Mouse (Mus musculus): ENCODE measurements around the gene Lrrc25.

The Lrrc25 gene

DNA sequence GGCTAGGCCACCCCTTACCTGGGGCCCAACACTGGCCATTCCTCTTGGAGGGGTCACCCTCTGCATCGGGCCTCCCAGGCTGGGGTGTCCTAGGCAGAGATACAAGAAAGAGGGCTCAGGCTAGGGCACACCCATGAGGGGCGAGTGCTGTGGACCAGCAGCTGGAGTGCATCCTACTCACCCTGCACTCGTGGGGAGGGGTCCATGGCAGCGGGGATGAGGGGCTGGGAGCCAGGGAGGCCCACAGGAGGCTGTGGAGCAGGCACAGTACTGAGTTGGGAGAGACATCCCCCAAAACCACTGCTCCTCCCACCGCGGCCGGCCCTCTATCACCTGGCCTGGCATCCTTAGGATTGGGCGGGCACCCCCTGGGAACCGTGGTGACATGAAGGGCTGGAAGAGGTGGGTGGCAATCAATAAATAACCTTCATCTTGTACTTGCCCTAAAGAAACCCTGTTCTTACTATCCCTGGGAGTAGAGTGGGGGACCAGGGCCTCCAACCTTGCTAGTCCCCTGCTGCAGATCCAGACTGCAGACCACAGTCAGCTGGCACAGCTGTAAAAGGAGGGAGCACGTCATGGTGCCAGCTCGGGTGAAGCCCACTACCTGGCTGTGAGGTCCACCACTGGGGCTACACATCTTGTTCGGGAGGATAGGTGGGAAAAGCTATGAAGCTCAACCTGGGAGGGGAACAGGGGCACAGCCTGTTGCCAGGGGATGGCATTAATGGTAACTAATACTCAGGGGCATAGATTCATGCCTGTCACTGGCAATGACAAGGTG, 16.3 kb upstream of the Lrrc25 start:
- DNase-seq, result no peak

DNA sequence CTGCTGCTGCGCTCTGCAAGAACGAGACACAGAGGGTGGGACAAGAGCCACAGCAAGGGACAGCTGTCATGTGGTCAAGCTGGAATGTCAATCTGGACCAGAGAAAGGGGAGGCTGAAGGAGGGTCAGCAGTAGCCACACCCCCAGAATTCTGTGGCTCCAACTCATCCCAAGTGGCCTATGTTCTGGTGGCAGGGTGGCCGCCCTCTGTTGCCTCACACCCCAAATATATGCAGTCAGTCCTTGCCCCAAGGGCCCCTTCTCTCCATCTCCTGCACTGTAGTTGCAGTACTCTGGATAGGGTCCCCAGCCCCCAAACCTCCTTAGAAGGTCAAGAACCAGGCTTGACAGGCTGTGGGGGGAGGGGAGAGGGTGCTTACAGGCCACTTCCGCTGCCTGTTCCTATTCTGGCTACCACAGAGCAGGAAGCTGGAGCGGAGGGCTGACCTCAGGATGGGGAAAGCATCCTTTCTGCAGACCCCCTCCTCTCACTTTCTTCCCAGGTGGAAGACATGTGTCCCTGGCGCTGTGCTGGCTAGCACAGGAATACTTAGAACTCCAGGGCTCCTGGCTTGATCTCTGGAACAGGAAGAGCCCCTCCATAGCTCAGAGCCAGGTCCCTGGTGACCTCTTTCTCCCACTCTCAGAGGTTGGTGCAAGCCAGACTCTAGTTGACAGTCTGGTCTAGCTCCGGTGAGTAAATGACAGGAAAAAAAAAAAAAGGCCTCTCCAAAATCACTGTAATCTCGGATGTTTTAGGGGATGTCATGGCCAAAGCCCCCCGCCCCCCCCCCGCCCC, 15.3 kb upstream of the Lrrc25 start:
- DNase-seq, result peak; percentile 59

DNA sequence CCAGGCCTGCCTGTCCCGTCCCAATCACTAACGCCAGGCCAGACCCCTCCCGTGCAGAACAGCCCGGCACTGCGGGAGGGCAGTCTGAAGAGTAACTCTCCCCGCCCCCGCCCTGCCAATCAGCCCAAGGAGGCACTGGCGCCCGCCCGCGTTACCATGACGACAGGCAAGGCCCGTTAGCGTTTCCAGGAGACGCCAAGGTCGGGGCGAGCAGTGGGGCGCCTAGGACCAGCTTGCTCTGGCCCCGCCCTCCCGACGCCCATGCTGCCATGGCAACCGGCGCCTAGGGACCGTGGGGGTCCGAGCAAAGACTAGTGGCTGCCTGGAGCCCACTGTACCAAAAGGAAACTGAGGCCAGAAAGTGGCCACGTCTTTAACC, 14.7 kb upstream of the Lrrc25 start:
- peak; percentile 85 for DNase-seq

- no peak for DNase-seq
Measured at GRCm38 (mm10) chr8:70602139-70602811, 13.7 kb upstream of the Lrrc25 start.

DNA sequence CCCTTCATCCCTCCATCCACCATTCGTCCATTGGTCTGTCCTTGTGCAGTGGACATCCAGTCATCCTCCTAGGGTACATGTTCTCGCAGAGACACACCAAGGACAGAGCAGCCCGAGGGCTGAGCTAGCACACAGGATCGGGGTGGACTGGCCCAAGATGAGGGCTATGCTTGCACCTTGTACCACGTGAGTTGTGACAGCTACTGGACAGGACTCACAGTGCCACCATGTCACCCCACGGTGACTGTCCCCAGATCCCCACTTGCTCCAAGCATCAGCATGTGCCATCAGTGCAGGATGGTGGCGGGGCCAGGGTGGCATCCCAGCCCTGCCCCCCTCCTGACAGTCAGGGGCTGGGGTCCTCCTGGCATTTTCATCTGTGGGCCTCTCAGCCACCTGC, 11.4 kb upstream of the Lrrc25 start:
- DNase-seq, result no peak

DNA sequence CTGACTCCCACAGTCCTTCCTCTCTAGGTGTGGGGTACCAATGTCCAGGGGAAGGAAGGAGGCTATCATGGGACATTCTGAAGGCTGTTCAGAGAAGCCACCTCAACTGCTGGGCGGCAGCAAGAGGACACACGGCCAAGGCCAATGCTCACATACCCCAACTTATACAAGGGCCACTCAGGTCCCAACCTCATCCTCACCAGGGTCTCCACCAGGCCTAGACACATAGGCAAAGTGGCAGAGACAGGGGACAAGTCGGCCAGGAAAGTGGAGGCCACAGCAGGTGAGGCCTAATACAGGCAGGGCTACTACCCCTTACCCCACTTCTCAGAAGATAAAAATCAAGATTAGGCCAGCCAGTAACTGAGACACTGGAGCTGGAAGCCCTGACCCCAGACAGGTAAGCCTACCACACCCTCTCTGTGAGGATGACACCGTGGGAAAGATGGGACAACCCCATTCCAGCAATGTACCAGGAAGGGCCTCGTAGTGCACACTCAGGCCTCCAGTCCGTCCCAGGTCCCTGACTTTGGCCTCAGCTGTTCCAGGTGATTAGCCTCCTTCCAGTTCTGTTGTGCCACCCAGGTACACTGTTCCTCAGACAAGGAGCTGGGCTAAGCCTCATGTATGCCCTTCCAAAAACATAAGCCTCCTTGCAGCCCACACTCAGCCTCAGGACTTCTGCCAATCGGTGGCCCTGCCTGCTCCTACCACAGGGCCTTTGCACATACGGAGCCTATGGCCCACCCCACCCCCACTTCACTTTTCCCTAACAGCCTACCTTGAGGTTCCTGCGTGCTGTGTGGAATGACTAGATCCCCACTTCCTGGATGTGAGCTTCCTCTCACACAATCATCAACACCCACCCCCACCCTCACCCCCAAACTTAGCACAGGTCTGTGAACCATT, 9.8 kb upstream of the Lrrc25 start:
- no peak for DNase-seq

DNA sequence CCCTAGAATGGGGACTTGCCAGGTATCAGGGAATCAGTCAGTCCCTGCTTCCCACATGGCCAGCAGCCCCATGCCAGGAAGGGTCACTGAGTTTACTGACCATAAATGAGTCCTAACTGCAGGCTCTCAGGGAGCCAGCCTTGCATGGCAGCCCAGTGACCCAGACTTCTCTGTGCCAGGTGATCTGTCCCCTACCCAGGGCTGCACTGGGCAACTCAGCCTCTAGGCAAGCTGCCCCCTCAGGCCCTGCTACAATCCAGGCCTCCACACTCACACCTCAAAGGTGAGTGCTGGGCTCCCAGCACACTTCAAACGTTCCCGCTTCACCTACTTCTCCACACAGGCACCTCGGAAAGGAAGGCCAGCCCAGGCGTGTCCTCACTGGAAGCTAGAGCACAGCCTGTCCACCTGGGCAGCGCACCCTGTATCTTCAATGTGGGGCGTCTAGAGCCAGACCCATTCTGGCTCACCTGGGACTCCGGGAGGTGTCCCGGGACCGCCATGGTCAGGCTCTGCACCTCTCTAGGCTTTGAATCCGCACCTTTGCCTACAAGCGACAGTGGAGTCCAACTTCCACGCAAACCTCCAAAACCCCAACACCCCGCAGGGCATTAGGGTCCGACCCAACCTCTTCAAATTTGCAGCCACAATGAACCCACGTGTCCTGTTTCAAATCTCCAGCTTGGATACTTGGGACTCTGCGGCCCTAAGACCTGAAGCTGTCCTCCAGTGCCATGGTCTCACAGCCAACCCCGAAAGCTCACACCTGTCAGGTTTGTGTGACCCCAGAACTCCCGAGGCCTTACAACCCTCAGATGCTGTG, 9.0 kb upstream of the Lrrc25 start:
- DNase-seq, result no peak

- no peak for DNase-seq
Measured at GRCm38 (mm10) chr8:70607603-70607897, 8.4 kb upstream of the Lrrc25 start.

- DNase-seq, result peak; percentile 54
Measured at GRCm38 (mm10) chr8:70607898-70608748, 7.8 kb upstream of the Lrrc25 start.

DNA sequence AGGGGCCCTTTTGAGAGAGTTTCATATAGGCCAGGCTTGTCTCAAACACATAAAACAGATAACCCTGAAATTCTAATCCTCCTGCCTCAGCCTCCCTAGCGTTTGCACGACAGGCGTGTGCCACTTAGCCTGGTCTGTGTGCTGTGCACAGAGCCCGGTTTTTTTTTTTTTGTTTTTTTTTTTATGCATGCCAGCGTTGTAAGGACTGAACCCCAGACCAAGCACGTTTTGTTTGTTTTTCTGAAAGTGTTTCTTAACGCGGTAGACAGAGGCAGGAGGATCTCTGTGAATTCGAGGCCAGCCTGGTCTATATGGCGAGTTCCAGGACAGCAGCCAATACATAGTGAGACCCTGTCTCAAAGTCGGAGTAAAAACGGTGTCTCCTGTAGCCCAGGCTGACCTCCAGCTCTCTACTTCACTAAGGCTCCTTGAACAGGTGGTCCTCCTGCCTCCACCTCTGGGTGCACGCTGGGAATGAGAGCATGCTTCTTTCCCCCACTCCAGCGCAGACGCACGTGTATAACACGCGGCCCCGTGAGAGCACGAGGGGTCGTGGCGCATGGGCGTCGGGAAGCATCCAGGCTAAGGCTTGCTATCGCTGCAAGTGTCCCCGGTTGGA, 7.1 kb upstream of the Lrrc25 start, which contains the start of gene Ssbp4:
Gene Ssbp4 (minus strand): TSS at position 124 of the 619 bp plus-strand sequence.
- DNase-seq, result no peak

DNA sequence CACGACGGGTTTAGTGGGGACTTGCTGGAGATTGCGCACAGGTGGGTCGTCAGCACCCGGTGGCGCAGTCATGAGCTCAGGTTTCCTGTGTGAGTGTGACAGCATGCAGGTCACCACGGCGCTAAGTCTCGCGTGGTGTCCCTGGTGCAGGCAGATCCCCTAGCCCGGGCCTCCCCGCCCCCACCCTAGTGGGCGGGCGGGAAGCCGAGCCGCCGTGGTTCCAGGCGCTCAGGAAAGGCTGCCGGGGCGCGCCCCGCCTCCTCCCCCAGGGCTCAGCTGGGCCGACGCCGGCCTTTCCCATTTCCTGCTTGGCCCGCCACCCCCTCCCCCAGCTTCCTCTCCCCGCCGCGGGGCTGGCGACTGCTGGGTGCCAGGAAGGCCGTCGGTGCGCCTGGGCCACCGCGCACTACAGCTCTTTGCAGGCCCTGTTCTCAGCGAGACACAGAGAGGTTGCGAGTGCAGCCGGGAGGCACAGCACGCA, 6.5 kb upstream of the Lrrc25 start:
- peak; percentile 90 for DNase-seq

- DNase-seq, result peak; percentile 92
Measured at GRCm38 (mm10) chr8:70609849-70610795, 5.8 kb upstream of the Lrrc25 start.

- peak; percentile 93 for DNase-seq
Measured at GRCm38 (mm10) chr8:70610796-70611771, 4.9 kb upstream of the Lrrc25 start.

DNA sequence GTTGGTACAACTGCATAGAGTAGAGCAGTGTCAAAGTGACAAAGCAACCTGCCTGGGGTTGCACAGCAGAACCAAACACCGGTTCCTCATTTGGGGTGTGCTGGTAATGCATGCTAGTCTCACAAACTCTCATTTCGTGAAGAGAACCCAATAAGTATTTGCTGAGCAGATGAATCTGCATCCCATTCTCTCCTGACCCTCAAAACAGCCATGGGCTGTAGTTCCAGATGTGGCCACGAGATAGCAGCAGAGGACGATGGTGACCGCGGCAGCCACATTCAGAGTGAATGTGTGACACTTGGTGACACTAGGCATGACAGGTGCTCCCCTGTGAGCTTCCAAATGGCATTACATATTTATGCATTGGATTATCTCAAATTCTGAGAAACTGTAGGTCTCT, 4.1 kb upstream of the Lrrc25 start:
- peak; percentile 94 for DNase-seq

GRCm38 (mm10) chr8:70613763-70614162, 2.2 kb upstream of the Lrrc25 start:
- DNase-seq, result no peak

DNA sequence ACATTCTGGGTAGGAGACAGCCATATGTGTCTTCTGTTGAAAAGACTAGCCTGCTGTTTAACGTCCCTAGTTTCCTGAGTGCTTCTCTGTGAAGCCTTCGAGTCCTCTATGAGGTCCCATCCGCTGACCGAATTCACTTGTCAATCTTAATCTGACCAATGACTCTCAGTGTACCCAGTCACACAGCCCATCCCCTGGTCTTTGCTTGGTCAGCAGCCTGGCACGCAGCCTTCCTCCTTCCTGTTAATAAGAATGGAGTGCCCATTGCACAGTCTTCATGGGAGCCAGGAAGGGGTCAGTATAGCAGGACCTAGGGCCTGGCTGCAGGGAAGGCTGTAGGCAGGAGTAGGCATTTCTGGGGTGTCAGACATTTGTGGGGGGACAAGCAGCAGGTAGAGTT, 1.5 kb upstream of the Lrrc25 start:
- no peak for DNase-seq

- DNase-seq, result no peak
Measured at GRCm38 (mm10) chr8:70615281-70615680, 674 bp upstream of the Lrrc25 start.

- DNase-seq, result no peak
Measured at GRCm38 (mm10) chr8:70616645-70617044, 690 bp downstream of the Lrrc25 start.
